Mouse (Mus musculus) CH12F3 (cell line): ENCODE measurements around the gene Sgms1.

ENCODE experiments used
- in situ Hi-C: fragments of 300-500 bp; cut with MboI; formaldehyde crosslinking; loops from 2 replicates; pipeline ENCODE4 v1.14.3; 2020; ENCODE audit warnings: low sequenced_read_pairs

Gene Sgms1

GRCm38 (mm10) chr19:32223751-32224174, 165.8 kb downstream of the Sgms1 start:
- in situ Hi-C loops = no loop called here

GRCm38 (mm10) chr19:32222083-32222482, 167.4 kb downstream of the Sgms1 start:
- in situ Hi-C loops = no loop called here

GRCm38 (mm10) chr19:32220991-32221390, 168.5 kb downstream of the Sgms1 start:
- in situ Hi-C loops = no loop called here

DNA sequence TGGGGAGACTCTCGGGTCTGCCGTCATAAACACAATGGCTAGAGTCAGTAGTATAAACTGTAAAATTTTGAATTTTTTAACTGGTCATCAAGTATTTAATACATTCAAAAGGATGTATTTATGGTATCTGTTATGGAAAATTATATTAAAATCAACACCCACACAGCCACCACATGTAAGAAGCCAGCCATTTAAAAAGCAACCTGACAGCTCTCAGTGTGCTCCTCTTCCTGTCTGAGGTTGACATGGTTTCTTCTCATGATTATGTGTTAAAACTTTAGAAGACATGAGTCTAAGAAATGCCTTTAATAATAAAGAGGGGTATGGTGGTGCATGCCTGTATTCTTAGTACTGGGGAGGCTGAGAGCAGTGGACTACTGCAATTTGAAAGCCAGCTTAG, 172.8 kb downstream of the Sgms1 start:
- in situ Hi-C loops = no loop called here

GRCm38 (mm10) chr19:32214905-32215806, 174.4 kb downstream of the Sgms1 start:
- in situ Hi-C loops = no loop called here

DNA sequence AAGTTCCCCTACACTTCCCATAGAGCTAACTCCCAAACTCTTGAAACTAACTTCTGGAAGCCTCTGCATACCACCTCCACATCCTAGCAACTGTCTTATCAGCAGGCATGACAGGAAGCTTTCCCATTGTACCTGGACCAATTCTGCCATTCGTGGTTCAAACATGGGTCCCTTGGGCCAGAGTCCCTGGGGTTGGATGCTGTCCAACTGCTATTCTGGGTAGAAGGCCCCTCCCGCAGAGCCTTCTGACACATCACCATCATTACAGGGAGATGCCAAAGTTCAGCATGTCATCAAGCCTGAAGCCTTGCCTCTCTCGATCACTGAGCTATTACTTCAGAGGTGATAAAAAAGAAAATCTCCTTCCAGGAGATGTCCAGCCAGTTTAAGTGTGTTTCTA, 175.9 kb downstream of the Sgms1 start:
- in situ Hi-C loops = no loop called here

DNA sequence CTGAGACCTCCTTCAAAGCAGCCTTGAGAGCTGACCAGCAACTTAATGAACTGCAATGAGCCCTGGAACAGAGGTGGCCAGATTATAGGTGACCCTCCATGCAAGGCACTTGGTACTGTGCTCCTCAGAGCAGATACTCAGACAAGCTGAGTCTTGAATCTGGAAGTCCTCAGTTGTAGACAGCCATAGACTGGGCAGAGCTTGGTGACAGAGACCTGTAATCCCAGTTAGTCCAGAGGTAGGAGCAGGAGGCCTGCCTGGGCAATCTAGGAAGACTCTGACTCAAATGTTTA, 178.3 kb downstream of the Sgms1 start:
- in situ Hi-C loops = no loop called here

GRCm38 (mm10) chr19:32210450-32211292, 178.8 kb downstream of the Sgms1 start:
- in situ Hi-C loops = no loop called here

DNA sequence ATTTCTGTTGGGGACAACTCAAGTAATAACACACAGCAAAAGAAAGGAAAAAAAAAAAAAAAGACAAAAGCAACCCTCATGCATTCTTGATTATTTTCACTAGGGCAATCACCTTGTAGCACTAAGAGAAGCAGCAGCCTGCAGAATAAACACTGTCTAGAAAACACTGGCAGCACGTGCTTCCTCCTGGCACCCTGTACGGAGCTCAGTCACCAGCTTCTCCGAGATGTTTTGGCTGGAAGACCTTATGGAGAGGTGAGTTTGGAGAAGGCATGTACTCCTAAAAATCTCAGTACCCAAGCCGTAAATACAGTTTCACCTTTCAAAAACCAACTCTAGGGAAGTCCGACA, 179.4 kb downstream of the Sgms1 start:
- in situ Hi-C loops = no loop called here

GRCm38 (mm10) chr19:32202131-32203114, 187.1 kb downstream of the Sgms1 start:
- in situ Hi-C loops = no loop called here

- in situ Hi-C loops = no loop called here
Observed at GRCm38 (mm10) chr19:32199861-32200574, 189.5 kb downstream of the Sgms1 start.

- in situ Hi-C loops = no loop called here
Observed at GRCm38 (mm10) chr19:32199133-32199532, 190.4 kb downstream of the Sgms1 start.

DNA sequence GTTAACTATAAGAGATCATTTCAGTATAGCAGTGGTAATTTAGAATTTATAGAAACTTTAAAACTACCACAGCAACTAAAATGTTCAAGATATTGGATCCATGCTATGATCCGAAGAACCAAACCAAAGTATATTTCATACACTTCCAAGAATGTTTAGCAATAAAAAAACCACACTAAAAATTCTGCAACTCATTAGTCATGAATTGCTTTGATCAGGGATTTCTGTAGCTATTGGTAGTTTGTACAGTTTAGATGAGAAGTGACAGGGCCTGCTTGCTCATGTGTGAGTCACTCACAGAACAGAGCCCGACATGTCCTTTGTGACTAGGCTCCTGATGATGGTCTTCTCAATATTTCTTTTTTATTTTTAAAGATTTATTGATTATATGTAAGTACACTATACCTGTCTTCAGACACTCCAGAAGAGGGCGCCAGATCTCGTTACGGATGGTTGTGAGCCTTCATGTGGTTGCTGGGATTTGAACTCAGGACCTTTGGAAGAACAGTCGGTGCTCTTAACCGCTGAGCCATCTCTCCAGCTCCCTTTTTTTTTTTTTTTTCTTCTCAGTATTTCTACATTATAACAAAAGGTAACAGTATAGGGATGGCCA, 190.9 kb downstream of the Sgms1 start:
- in situ Hi-C loops = no loop called here

DNA sequence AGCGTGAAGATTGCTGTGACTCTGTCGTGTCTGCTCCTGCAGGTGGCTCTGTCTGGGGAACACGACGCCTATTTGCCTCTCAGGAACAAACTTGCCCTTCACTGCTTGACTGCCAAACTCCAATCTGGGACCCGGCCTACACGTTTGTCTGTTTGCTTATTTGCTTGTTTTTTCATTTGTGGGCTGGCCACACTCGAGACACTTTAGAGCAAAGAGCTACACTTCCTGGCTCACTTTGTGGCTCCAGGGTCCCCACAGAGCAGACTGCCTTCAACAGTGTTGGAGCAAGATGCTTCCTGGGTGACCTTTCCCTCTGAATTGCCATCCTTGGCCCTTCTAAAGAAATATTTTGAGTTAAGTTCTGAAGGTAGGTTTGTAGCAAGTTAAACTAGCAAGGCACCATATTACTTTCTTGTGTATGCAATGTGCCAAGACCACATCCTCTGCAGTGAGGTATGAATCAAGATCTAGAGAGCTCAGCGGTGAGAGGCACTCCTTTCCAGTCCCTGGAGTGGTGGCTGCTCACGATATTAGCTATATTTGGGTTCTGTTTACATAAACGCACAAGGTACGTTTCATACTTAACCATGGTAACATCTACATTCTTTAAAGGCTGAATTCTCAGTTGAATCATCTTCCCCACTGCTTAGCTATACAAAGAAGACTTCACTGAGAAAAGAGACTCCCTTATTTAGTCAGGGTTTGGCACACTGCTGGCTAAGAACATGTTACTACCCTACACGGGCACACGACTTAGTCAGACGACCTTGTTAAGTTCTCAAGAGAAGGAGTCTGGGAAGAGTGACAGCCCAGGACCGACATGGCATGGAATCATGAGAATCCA, 192.3 kb downstream of the Sgms1 start:
- in situ Hi-C loops = no loop called here

- in situ Hi-C loops = no loop called here
Observed at GRCm38 (mm10) chr19:32196222-32196621, 193.3 kb downstream of the Sgms1 start.

GRCm38 (mm10) chr19:32194863-32195262, 194.7 kb downstream of the Sgms1 start:
- in situ Hi-C loops = no loop called here

- in situ Hi-C loops = no loop called here
Observed at GRCm38 (mm10) chr19:32194074-32194473, 195.4 kb downstream of the Sgms1 start.

DNA sequence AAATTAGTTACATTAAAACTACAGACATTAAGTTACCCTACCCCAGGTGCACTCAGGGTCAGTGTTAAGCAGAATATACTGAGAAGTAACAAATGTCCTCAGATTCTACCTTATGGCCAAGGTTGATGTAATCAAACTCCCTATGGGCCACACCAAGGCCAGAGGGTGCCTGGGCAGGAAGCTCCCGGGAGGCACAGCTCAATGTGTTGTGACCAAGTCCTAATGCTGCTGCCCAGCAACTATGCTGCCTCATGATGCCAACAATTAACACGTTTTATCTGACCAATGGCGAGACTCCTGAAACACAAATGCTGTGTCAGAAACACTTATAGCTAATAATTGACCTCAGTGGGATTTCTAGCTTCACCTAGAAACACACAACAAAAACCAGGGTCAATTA, 197.9 kb downstream of the Sgms1 start:
- in situ Hi-C loops = no loop called here

- in situ Hi-C loops = no loop called here
Observed at GRCm38 (mm10) chr19:32189961-32190360, 199.6 kb downstream of the Sgms1 start.
